Mouse (Mus musculus): ENCODE results near the gene Rrp36.

Gene Rrp36

GRCm38 (mm10) chr17:46618394-46618768 lies 55.8 kb downstream of the Rrp36 start:
- DNase-seq (ENCODE audit: low read depth, low spot score), result no peak

- no peak for DNase-seq (ENCODE audit: low read depth, low spot score)
Measured at GRCm38 (mm10) chr17:46617799-46618198, 56.4 kb downstream of the Rrp36 start.
